Mouse (Mus musculus) layer of hippocampus, postnatal 10 days (tissue): ENCODE results near the gene Fam71f2. TPM values are rescaled to one million over a fixed set of nuclear protein-coding genes. Genes with fewer than 3 reads are reported as not detected.

Source experiments
- total RNA-seq, 2 experiments: library from RNA; stranded (reverse); gene quantifications; 2 replicates each; pipeline ENCODE4 v1.2.3; 2021

Gene Fam71f2
- total RNA-seq, 2 experiments from 2014 or later, result not detected

Other genes with a start within 250 kb of the Fam71f2 start
- not detected for gene Lep, start 219.4 kb upstream of the Fam71f2 start, total RNA-seq
- 10 to 100 TPM; 33.7 to 43.6 TPM for gene Rbm28, start 114.6 kb upstream of the Fam71f2 start, total RNA-seq
- 10 to 100 TPM in 1 of 2 experiments, 1 to 10 TPM in 1; 8.1 to 10.3 TPM for gene Prrt4, start 100.0 kb upstream of the Fam71f2 start, total RNA-seq
- 10 to 100 TPM; 84.5 to 87.2 TPM for gene Impdh1, start 63.2 kb upstream of the Fam71f2 start, total RNA-seq
- gene Hilpda, start 7.1 kb upstream of the Fam71f2 start, total RNA-seq, result 1 to 10 TPM; 7.3 to 7.6 TPM
- gene Fam71f1, start 39.5 kb downstream of the Fam71f2 start, total RNA-seq, result not detected
- 100 to 1,000 TPM; 105 to 109 TPM for gene Calu, start 68.5 kb downstream of the Fam71f2 start, total RNA-seq
- 1 to 10 TPM in 1 of 2 experiments, under 1 TPM in 1; 0.54 to 1.1 TPM for gene Opn1sw, start 108.9 kb downstream of the Fam71f2 start, total RNA-seq
- 10 to 100 TPM; 60.7 to 66.7 TPM for gene Ccdc136, start 116.7 kb downstream of the Fam71f2 start, total RNA-seq
- 1 to 10 TPM; 4.0 to 4.4 TPM for gene Flnc, start 153.7 kb downstream of the Fam71f2 start, total RNA-seq
- 100 to 1,000 TPM; 221 to 225 TPM for gene Atp6v1f, start 188.1 kb downstream of the Fam71f2 start, total RNA-seq
- not detected for gene Atp6v1fnb, start 191.8 kb downstream of the Fam71f2 start, total RNA-seq
- 10 to 100 TPM; 10.0 to 14.4 TPM for gene Kcp, start 228.4 kb downstream of the Fam71f2 start, total RNA-seq
- 1 to 10 TPM; 3.1 to 3.4 TPM for gene Irf5, start 247.0 kb downstream of the Fam71f2 start, total RNA-seq